Mouse (Mus musculus): ENCODE results near the gene Slc47a2.

Slc47a2 gene

DNA sequence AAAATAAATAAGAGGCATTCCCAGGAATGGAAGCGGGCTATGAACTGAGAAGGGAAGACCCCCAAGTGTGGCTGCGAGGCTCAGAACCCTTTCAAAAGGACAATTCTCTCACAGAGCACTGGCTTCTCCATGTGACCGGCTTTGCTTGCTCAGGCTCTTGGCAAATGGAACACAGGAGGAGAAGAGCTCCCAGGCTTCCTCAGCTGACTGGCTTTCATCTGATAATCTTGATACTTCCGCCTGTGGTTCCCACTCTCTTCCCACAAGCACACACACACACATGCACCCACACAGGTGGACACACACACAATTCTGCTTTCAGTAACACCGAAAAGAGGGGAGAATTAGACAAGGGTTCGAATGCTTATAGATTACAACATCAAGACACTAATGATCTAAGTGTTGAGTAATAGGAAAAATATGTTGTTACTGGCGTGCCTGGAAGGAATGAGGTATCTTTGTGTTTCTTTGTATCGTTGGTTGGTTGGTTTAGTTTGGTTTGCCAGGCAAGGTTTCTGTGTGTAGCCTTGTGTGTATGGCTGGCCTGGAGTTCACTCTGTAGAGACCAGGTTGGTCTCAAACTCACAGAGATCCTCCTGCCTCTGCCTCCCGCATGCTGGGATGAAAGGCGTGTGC is 59.1 kb downstream of the Slc47a2 start:
- DNase-seq (ENCODE audit: low read depth), result no peak

DNA sequence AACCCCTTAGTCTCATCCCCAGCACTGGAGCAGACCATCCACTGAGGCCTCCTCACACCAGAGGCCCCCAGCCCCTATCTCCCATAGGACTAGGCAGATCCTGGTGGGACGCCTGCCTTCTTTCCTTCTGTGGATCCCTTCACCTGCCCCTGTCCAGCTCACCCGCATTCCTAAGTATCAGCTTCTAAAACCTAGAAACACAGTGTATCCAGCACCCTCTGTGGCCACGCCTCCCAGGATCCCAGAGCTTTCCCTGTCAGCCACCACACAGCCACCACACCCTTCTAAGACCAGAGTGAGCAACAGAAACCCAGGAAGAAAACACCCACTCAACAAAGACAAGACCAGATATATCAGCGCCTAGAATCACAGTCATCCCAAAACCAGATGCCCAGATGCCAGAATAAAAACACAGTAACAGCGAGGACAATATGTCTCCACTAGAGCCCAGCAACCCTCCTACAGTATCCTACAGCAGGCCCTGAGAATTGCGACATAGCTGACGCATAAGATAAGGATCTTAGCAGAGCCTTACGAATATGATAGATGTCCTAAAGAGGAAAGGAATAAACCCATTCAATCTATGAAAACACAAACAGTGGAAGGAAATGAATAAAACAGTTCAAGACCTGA is 64.1 kb downstream of the Slc47a2 start:
- no peak for DNase-seq (ENCODE audit: low read depth)

DNA sequence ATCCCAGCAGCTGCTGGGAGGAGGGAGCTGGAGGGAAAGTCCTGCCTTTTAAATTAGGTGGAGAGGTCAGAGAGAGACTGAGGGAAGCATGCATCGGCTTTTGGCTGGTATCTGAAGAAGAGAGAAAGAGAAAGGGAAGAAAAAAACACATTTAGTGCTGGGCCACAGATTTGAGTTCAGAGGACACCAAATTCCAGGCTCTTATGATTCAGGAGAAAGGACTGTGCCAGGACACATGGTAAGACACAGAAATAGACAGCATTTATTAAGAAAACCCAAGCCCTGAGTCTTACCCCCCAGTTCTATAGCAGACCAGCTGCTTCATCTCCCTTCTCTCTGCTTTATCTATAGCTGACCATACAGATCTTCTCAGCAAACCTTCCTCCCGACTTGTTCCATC is 64.7 kb downstream of the Slc47a2 start:
- no peak for DNase-seq (ENCODE audit: low read depth)

DNA sequence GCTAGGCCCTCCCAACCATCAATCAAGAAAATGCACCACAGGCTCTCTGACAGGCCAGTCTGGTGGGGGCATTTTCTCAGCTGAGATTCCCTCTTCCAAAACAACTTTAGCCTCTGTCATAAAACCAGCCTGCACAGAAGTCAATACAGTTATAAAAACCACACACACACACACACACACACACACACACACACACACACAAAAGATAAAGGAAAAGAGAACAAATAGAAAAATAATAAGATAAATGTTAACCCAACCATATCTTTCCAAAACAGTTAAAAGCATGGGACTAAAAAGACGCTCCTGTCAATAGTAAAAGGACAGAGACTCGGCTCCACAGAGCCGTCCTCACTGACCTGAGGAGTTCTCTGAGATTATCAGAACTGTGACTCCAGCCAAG is 66.2 kb downstream of the Slc47a2 start:
- no peak for DNase-seq (ENCODE audit: low read depth)

DNA sequence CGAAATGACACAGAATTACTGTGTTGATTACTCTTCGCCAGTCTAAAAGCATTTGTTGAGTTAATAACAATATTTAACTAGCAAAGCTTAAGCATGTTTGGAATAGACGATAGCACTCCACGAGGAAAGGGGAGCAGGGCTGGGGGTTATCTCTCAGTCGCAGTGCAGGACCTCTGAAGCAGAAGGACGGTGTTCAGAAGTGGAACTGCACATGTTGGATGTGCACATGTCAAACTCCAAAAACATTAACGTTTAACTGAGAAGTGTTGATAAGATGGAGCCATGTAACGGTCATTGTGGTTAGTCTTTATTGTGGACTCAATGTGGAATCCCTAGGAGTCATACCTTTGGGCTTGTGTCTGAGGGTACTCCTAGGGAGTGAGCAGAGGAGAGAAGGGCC is 67.6 kb downstream of the Slc47a2 start:
- DNase-seq (ENCODE audit: low read depth), result no peak

DNA sequence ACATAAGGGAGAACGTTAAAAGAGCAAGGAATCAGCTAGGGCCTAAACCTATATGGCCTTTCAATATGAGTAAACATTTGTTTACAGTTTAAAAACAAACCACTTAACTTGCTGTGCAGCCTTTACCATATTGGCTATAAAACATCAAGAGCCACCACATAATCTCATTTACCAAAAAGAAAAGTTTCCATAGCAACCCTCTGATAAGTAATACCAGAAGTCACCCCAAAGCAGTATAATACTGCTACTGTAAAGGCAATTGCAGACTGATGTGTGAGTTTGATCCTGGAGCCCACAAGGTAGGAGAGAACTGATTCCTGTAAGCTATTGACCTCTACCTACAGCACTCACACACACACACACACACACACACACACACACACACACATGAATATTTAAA is 68.2 kb downstream of the Slc47a2 start:
- DNase-seq (ENCODE audit: low read depth), result no peak

DNA sequence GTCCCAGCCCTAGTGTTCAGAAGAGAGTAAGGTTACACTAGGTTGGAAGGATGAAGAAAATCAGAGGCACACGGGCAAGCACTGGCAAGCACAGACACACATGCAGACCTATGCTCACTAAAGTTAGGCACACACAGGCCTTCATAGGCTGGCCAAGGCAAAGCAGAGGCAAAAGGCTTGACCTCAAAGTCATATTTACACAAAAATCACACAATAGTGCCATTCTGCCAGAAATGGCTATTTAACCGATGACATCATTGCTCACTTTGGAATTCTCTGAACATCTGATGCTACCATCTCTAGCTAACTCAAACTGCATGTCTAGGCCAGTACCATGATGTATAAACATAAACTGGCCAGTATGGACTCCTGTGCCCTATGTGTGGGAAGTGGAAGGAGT is 68.7 kb downstream of the Slc47a2 start:
- no peak for DNase-seq (ENCODE audit: low read depth)

DNA sequence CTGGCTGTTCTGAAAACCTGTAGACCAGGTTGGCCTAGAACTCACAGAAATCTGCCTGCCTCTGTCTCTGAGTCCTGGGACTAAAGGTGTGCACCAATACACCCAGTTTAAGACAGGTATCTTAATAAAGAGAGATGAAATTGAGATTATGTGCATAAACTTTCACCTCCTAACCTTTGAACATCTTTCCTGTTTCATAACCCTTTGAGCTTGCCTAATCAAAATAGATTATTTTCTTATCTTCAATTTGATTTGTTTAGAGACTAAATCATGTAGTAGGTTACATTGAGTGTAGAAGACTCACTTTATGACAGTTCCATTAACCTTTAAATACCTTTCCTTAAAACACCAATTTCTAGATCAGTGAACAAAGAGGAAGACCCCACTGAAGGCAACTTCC is 71.0 kb downstream of the Slc47a2 start:
- no peak for DNase-seq (ENCODE audit: low read depth)

DNA sequence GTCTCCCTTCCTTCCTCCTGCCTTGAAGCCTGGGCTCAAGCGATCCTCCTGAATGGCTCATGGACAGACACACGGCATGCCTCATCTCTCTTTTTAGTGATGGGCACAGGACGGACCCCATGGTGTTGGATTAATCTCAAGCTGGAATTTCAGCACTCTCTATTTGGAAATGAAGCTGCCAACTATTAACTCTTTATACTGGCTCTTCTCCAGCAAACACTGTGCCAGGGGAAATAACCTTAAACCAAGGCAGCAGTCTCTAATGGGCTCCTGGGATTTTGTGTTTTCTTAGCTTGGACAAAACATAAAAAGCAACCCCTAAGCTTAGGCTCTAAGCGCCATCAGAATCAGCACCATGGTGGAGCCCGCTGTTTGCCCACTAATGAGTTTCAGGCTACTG is 72.3 kb downstream of the Slc47a2 start:
- DNase-seq (ENCODE audit: low read depth), result no peak

DNA sequence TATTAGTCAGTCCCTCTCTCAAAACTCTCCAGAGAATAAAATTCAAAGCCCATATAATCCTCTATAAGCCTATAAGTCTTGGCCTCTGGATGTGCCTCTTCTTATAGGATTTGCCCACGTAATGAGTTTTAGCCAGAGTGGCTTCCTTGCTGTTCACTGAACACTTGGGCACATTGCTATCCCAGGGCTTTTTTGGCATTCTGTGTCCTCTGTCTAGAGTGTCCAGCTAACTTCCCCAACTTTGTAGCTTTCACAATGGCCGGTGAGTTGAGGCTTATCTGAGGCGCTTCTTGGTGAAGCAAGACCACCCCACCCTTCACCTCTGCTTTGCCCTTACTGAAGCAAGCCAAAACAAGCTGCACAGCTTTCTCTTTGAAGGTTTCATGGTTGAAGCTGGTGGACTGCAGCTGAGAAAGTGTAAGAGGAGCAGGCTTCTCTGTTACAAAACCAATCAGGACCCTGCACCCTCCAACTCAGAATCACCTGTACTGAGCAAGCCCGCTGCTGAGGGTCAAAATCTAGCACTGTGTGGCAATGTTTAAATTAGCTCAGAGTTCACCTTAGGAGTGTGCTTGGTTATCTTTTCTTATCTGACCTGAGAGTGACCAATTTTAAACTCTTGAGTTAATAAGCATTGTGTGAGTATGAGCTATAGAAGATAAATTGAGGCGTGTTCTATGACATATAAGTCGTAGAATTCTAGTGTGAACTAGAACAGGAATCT is 73.9 kb downstream of the Slc47a2 start:
- no peak for DNase-seq (ENCODE audit: low read depth)

DNA sequence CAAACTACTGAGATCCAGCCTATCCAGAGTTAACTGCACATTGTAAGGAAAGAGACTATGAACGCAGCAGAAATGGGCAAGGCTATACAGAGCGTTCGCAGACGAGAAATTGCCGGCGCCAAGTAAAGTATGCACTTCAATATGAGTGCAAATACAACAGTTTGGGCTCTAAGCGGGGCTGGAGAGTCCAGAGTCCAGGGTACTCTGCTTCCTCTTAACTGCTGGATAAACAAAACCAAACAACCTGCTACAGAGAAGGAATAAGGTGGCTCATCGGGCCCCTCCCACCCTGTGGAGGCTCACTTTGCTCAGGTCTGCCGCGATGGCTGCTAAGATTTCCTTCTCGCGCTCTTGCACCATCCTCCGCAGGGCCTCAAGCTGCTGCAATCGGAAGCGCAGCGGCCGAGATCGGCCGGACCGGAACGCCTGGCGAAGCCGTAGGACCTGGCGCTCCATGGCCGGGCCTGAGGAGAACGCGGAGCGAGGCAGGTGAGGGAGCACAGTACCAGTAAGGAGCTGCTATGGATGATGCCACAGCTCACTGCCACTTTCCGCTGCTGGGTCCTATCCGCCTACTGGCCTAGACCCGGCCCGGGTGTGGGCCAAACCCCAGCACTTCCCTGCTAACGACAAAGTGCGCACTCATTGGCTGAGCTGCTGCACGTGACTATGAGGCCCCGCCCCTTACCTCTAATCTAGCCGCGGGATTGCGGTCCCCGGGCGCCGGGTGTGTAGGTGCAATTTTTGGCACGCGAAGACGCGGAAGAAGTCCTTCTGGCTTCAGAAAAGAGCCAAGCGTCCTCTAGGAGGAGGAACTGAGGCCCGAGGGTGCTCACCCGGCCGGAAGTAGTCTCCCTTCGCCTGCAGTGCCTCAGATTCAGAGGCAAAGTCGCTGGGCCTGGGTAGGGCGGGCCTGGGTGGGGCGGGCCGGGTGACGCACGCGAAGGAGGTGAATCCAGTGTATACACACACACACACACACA is 75.8 kb downstream of the Slc47a2 start, which contains the start of gene Aldh3a2:
TSS of gene Aldh3a2 (minus strand) at position 914 of the 983 bp plus-strand sequence.
- peak; percentile 91 for DNase-seq (ENCODE audit: low read depth)

DNA sequence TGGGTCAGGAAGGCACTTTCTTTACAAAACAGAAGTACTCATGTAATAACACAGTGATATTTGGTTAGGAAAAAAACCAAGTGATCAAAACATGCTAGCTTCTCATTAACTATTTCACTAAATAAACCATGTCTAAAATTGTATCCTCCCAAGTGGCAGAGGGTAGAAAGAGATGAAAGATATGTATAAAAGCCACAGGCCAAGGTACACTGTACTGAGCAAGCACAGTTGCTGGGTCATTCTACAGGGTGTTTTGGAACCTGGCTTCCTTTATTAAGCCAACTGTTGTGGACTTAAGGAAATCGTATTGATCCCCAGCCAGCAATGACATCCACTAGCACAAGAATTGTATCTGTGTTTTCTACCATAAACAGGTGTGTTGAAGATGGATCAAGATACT is 78.8 kb downstream of the Slc47a2 start:
- no peak for DNase-seq (ENCODE audit: low read depth)

DNA sequence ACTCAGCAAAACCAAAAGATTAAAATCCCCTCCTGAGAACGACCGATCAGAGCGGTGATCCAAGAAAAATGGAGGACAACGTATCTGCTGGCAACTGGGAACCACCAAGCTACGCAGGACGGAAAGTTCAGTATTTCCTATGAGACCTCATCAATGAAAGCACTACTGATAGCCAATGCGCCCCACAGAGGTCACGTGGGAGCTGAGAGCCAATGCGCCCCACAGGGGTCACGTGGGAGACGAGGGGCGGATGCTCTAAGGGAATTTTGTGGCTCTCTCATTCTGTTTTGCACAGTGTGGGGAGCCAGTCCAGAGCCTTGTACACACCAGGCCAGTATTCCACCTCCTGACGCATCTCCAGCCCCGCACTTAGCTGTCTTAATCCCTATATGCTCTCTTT is 80.1 kb downstream of the Slc47a2 start:
- DNase-seq (ENCODE audit: low read depth), result no peak

DNA sequence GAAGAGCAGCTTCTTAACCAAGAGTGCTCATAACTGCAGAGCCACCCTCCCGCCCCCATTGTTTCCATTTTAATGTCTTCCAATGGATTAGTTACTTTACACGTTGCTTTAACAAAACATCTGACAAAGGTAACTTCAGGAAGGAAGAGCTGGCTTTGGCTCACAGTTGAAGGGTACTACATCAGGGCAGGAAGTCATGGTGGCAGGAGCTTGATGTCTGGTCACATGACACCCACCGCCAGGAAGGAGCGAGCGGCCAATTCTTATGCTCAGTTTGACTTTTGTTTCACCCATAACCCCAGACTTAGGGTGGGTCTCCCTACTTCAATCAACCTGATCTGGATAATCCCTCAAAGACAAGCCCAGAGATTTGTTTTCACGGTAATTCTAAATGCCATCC is 83.6 kb downstream of the Slc47a2 start:
- no peak for DNase-seq (ENCODE audit: low read depth)

DNA sequence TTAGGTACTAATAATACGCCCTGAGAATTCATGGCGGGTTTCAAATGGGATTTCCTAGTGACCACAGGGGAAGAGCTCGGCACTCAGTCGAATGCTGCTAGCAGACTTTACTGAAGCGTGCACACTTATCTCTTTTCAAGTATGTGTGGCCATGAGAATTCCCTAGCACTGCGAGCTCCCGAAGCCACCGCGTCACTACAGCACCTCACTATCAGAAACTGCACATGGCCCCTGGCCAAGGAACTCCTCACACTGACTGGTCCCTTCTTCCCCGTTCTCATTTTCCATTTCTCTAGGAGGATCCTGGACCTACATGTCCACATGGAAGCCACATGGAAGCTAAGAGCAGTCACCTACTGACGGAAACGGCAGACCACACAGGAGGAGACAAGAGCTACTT is 89.9 kb downstream of the Slc47a2 start:
- DNase-seq (ENCODE audit: low read depth), result no peak

DNA sequence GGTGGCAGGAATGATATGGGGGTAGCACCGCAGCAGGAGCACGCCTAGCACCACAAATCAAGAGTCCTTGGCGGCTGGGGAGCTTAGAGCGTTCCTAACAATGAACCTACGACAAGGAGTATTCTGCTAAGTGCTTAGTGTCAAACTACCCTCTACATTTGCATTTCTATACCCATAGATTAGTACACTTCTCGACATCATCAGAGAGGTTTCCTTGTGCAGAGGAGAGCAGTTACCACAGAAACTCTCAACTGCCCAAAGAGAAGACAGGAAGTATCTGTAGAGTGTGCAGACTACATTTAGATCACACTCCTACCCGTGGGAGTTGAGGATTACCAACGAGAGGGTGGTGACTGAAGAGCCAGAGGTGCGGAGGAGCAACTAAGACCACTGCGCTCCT is 90.9 kb downstream of the Slc47a2 start:
- no peak for DNase-seq (ENCODE audit: low read depth)

All from c-Kit-positive CD71-negative TER-119-negative erythroid progenitor cells, embryonic 14.5 days (primary cell).